Mouse (Mus musculus) spleen, adult 2 months (tissue): ENCODE results near the gene Bdh1. TPM values are rescaled to one million over a fixed set of nuclear protein-coding genes. Genes with fewer than 3 reads are reported as not detected.

Experiments used
- DNase-seq, 2 experiments: peaks; one replicate each; pipeline versions ENCODE4 v3.0.0 to v3.0.0-alpha.2; 2012 to 2021; ENCODE audit warnings: low spot score in 2 of 2, low read depth in 1 of 2
- H3K27ac ChIP-seq: fragments of 200-500 bp; 2 replicates; pipeline ENCODE4 v1.5.1; 2012; ENCODE audit warnings: low read length, inconsistent platforms; ENCODE audit not compliant: insufficient read depth
- H3K27me3 ChIP-seq: fragments of 200-500 bp; 2 replicates; pipeline ENCODE4 v1.6.1; 2012; ENCODE audit warnings: mild to moderate bottlenecking, moderate library complexity, low read length, inconsistent platforms; ENCODE audit not compliant: control insufficient read depth, insufficient read depth
- H3K36me3 ChIP-seq: fragments of 200-500 bp; 2 replicates; pipeline ENCODE4 v1.6.1; 2012; ENCODE audit warnings: mild to moderate bottlenecking, low read length, inconsistent platforms; ENCODE audit not compliant: control insufficient read depth, insufficient read depth
- H3K4me1 ChIP-seq: fragments of 200-500 bp; 2 replicates; pipeline ENCODE4 v1.6.1; 2011; ENCODE audit warnings: inconsistent platforms; ENCODE audit not compliant: control insufficient read depth, insufficient read depth, insufficient read length
- H3K4me3 ChIP-seq: fragments of 200-500 bp; 2 replicates; pipeline ENCODE4 v1.5.1; 2011; ENCODE audit warnings: mild to moderate bottlenecking, inconsistent platforms; ENCODE audit not compliant: insufficient read depth, insufficient read length; ENCODE audit errors: extremely low read depth
- CTCF ChIP-seq: fragments of 200-500 bp; IDR thresholded peaks from 2 replicates; pipeline ENCODE4 v1.5.1; 2011; ENCODE audit warnings: mild to moderate bottlenecking, inconsistent platforms; ENCODE audit not compliant: insufficient read depth, insufficient read length, insufficient replicate concordance; ENCODE audit errors: extremely low read depth
- POLR2A ChIP-seq: fragments of 200-500 bp; IDR thresholded peaks from 2 replicates; pipeline ENCODE4 v1.6.1; 2011; ENCODE audit warnings: low read depth, low read length, inconsistent platforms
- WGBS: fragments of 180-500 bp; shearing (Covaris S2); methylation state at CpG from one replicate; pipeline ENCODE4 v1.1.7; 2018; 5-methylcytosine and 5-hydroxymethylcytosine counted together
- polyA plus RNA-seq: library from polyadenylated mRNA; depleted of rRNA; stranded (reverse); fragments of >200 nt; gene quantifications from 2 replicates; pipeline ENCODE4 v1.2.3, GENCODE M21; 2012

Gene Bdh1
- polyA plus RNA-seq, 1 experiment, result 10.9 TPM

GRCm38 (mm10) chr16:31475123-31475968 is 53.3 kb downstream of the Bdh1 start:
- WGBS, result 84% methylated on average over 9 of the region's 9 CpGs
- no peaks in the 10 kb centered on the region; the same call in 1 of the 2 replicates for H3K27me3 ChIP-seq
- no peak overlapping the region for H3K4me3 ChIP-seq
- H3K4me1 ChIP-seq, result no peaks in the 10 kb centered on the region
- TF ChIP-seq CTCF, result no peak
- no peak for TF ChIP-seq POLR2A
- DNase-seq, result no peak
- H3K36me3 ChIP-seq, result no peaks in the 10 kb centered on the region
- no peak overlapping the region for H3K27ac ChIP-seq

GRCm38 (mm10) chr16:31476872-31477603 is 55.0 kb downstream of the Bdh1 start:
- H3K36me3 ChIP-seq, result no peaks in the 10 kb centered on the region
- no peak for TF ChIP-seq CTCF
- TF ChIP-seq POLR2A, result no peak
- no peak overlapping the region for H3K27ac ChIP-seq
- no peaks in the 10 kb centered on the region; the same call in 1 of the 2 replicates for H3K27me3 ChIP-seq
- no peaks in the 10 kb centered on the region for H3K4me1 ChIP-seq
- 72% methylated on average over 7 of the region's 7 CpGs for WGBS
- H3K4me3 ChIP-seq, result no peak overlapping the region
- no peak for DNase-seq

GRCm38 (mm10) chr16:31485336-31485735 is 63.3 kb downstream of the Bdh1 start:
- no peak for DNase-seq
- Histone ChIP-seq H3K4me1 (no peaks in the 10 kb centered on the region), H3K27me3 (no peaks in the 10 kb centered on the region), H3K4me3 (no peak overlapping the region), H3K27ac (no peak overlapping the region), H3K36me3 (no peaks in the 10 kb centered on the region)
- no peak for TF ChIP-seq POLR2A
- TF ChIP-seq CTCF, result no peak
- WGBS, result 90% methylated on average over 5 of the region's 5 CpGs

GRCm38 (mm10) chr16:31487266-31487665 is 65.2 kb downstream of the Bdh1 start:
- 89% methylated on average over 3 of the region's 3 CpGs for WGBS
- TF ChIP-seq POLR2A (no peak), CTCF (no peak)

GRCm38 (mm10) chr16:31489096-31489495 is 67.0 kb downstream of the Bdh1 start:
- Histone ChIP-seq H3K27ac (no peak overlapping the region), H3K4me3 (no peak overlapping the region), H3K27me3 (no peaks in the 10 kb centered on the region), H3K4me1 (no peaks in the 10 kb centered on the region), H3K36me3 (no peaks in the 10 kb centered on the region)
- TF ChIP-seq POLR2A (no peak), CTCF (no peak)
- WGBS, result 76% methylated on average over 3 of the region's 3 CpGs
- DNase-seq, result no peak

More at GRCm38 (mm10) chr16:31487266-31487665, 65.2 kb downstream of the Bdh1 start:
- Histone ChIP-seq H3K4me1 (no peaks in the 10 kb centered on the region), H3K27ac (no peak overlapping the region), H3K36me3 (no peaks in the 10 kb centered on the region), H3K4me3 (no peak overlapping the region), H3K27me3 (no peaks in the 10 kb centered on the region)
- DNase-seq, result no peak

GRCm38 (mm10) chr16:31490967-31491366 is 68.9 kb downstream of the Bdh1 start:
- no peaks in the 10 kb centered on the region for H3K36me3 ChIP-seq
- WGBS, result 92% methylated on average over 7 of the region's 7 CpGs
- H3K4me3 ChIP-seq, result no peak overlapping the region
- H3K27ac ChIP-seq, result no peak overlapping the region
- TF ChIP-seq CTCF, result no peak
- TF ChIP-seq POLR2A, result no peak
- H3K27me3 ChIP-seq, result no peaks in the 10 kb centered on the region
- DNase-seq, result no peak
- H3K4me1 ChIP-seq, result no peaks in the 10 kb centered on the region

- Histone ChIP-seq H3K4me3 (no peak overlapping the region), H3K27ac (no peak overlapping the region), H3K27me3 (no peaks in the 10 kb centered on the region), H3K4me1 (no peaks in the 10 kb centered on the region), H3K36me3 (no peaks in the 10 kb centered on the region)
- DNase-seq, result no peak
- WGBS, result 65% methylated on average over 12 of the region's 12 CpGs
- TF ChIP-seq POLR2A, result no peak
- TF ChIP-seq CTCF, result no peak
Measured at GRCm38 (mm10) chr16:31492921-31493549, 71.0 kb downstream of the Bdh1 start.
